10 mouse cellular contexts compared by ENCODE assay signal in genomic region chr14:55536116-55536745, GRCm38 (mm10). TPM values are rescaled to one million over a fixed set of nuclear protein-coding genes. Genes with fewer than 3 reads are reported as not detected.
DNase-seq lines count a peak whose midpoint lies in the region; ATAC-seq lines count a peak whose summit lies in the region.
"Had no signal": no experiment of that assay in that cellular context is flagged by ENCODE, and none has a peak within 500 bp of the region (broad histone marks: within the 10 kb centered on the region; RNA-seq: fewer than 3 reads in every experiment).

No protein-coding gene starts in this region.

- H3K9me3 ChIP-seq in hindbrain, embryonic 11.5 days (ENCODE audit: control insufficient read depth, low read length): no peaks in the 10 kb centered on the region
- H3K9me3 ChIP-seq in hindbrain, embryonic 13.5 days: no peaks in the 10 kb centered on the region
- H3K9me3 ChIP-seq: embryonic facial prominence, embryonic 13.5 days; limb, embryonic 12.5 days had no signal

- no peak overlapping the region for H3K27ac ChIP-seq in hindbrain, embryonic 11.5 days (ENCODE audit: low read depth, low read length)
- H3K27ac ChIP-seq in hindbrain, embryonic 13.5 days: no peak overlapping the region
- H3K27ac ChIP-seq: embryonic facial prominence, embryonic 13.5 days; limb, embryonic 12.5 days had no signal

- ATAC-seq in hindbrain, embryonic 11.5 days (ENCODE audit: low FRiP score): no peak
- no peak for ATAC-seq in hindbrain, embryonic 13.5 days (ENCODE audit: low FRiP score)

- no peaks in the 10 kb centered on the region for H3K27me3 ChIP-seq in hindbrain, embryonic 11.5 days (ENCODE audit: control insufficient read depth, insufficient read depth, low read length)
- peaks cover 7% of the 10 kb centered on the region; the same call in 1 of the 2 replicates for H3K27me3 ChIP-seq in hindbrain, embryonic 13.5 days
- H3K27me3 ChIP-seq: limb, embryonic 12.5 days had no signal

- no peak overlapping the region for H3K4me2 ChIP-seq in hindbrain, embryonic 11.5 days (replicated peaks; ENCODE audit: low read depth, low read length)
- H3K4me2 ChIP-seq in hindbrain, embryonic 13.5 days: no peak overlapping the region
- H3K4me2 ChIP-seq: embryonic facial prominence, embryonic 13.5 days; limb, embryonic 12.5 days had no signal

- no peak overlapping the region for H3K4me3 ChIP-seq in hindbrain, embryonic 11.5 days (ENCODE audit: low read depth, low read length)
- no peak overlapping the region for H3K4me3 ChIP-seq in hindbrain, embryonic 13.5 days
- H3K4me3 ChIP-seq: embryonic facial prominence, embryonic 13.5 days; limb, embryonic 12.5 days had no signal

- no peaks in the 10 kb centered on the region for H3K4me1 ChIP-seq in hindbrain, embryonic 11.5 days (replicated peaks; ENCODE audit: control insufficient read depth, insufficient read depth, low read length)
- peaks cover 18% of the 10 kb centered on the region for H3K4me1 ChIP-seq in hindbrain, embryonic 13.5 days (replicated peaks)

- no peak overlapping the region for H3K9ac ChIP-seq in hindbrain, embryonic 11.5 days (ENCODE audit: low read depth, low read length)
- no peak overlapping the region for H3K9ac ChIP-seq in hindbrain, embryonic 13.5 days
- H3K9ac ChIP-seq: embryonic facial prominence, embryonic 13.5 days; limb, embryonic 12.5 days had no signal

- H3K36me3 ChIP-seq in hindbrain, embryonic 11.5 days (ENCODE audit: control insufficient read depth, insufficient read depth, low read length): no peaks in the 10 kb centered on the region
- H3K36me3 ChIP-seq in hindbrain, embryonic 13.5 days: no peaks in the 10 kb centered on the region
- H3K36me3 ChIP-seq: embryonic facial prominence, embryonic 13.5 days; limb, embryonic 12.5 days had no signal

- peak; percentile 60 for DNase-seq in hindbrain, embryonic 11.5 days (ENCODE audit: low spot score)
- peak; percentile 27 for DNase-seq in urinary bladder, postnatal 25 days (ENCODE audit: low spot score)
- DNase-seq in urinary bladder, postnatal 4 days (ENCODE audit: low spot score in 2 of 2): no peak
- DNase-seq in embryo, embryonic 10.5 days (ENCODE audit: low spot score): peak; percentile 41
- peak; percentile 59 for DNase-seq in lung, postnatal 36 days
- no peak for DNase-seq in frontal cortex, postnatal 10 days (ENCODE audit: low spot score in 2 of 2)
- DNase-seq in right cerebral cortex, postnatal 36 days (ENCODE audit: low spot score in 2 of 2): no peak

- 56% methylated on average over 6 of the region's 6 CpGs for WGBS in hindbrain, embryonic 11.5 days
- 62% methylated on average over 6 of the region's 6 CpGs for WGBS in hindbrain, embryonic 13.5 days

RNA-seq across cellular contexts. Expression of gene Pck2, which starts 3.8 kb away (rescaled TPM):
- 11.3 and 12.6 TPM in 2 replicates for polyA plus RNA-seq in hindbrain, embryonic 11.5 days (2014; fragmentation: Nextera tagmentation; extraction: Ambion mirVana)
- polyA plus RNA-seq in hindbrain, embryonic 13.5 days (2015; fragmentation: Nextera tagmentation; extraction: Ambion mirVana): 20.7 and 21.5 TPM in 2 replicates

RNA-seq across cellular contexts. Expression of gene Nrl, which starts 11.4 kb away (rescaled TPM):
- 0.15 and 0.20 TPM in 2 replicates for polyA plus RNA-seq in hindbrain, embryonic 11.5 days (2014; fragmentation: Nextera tagmentation; extraction: Ambion mirVana)
- 0.05 and 0.10 TPM in 2 replicates for polyA plus RNA-seq in hindbrain, embryonic 13.5 days (2015; fragmentation: Nextera tagmentation; extraction: Ambion mirVana)
- polyA plus RNA-seq: embryonic facial prominence, embryonic 13.5 days; limb, embryonic 12.5 days had no signal

RNA-seq across cellular contexts. Expression of gene Dcaf11, which starts 23.6 kb away (rescaled TPM):
- 81.5 and 85.4 TPM in 2 replicates for polyA plus RNA-seq in hindbrain, embryonic 11.5 days (2014; fragmentation: Nextera tagmentation; extraction: Ambion mirVana)
- 124 and 130 TPM in 2 replicates for polyA plus RNA-seq in hindbrain, embryonic 13.5 days (2015; fragmentation: Nextera tagmentation; extraction: Ambion mirVana)

RNA-seq across cellular contexts. Expression of gene A730061H03Rik, which starts 24.0 kb away (rescaled TPM):
- 0.52 TPM in 1 of 2 replicates, not detected in the other for polyA plus RNA-seq in hindbrain, embryonic 11.5 days (2014; fragmentation: Nextera tagmentation; extraction: Ambion mirVana)
- polyA plus RNA-seq in hindbrain, embryonic 13.5 days (2015; fragmentation: Nextera tagmentation; extraction: Ambion mirVana): 0.71 and 2.0 TPM in 2 replicates

RNA-seq across cellular contexts. Expression of gene Cpne6, which starts 26.0 kb away (rescaled TPM):
- 1.3 and 1.6 TPM in 2 replicates for polyA plus RNA-seq in hindbrain, embryonic 11.5 days (2014; fragmentation: Nextera tagmentation; extraction: Ambion mirVana)
- polyA plus RNA-seq in hindbrain, embryonic 13.5 days (2015; fragmentation: Nextera tagmentation; extraction: Ambion mirVana): 2.4 and 2.5 TPM in 2 replicates

Comparison
In these comparisons a context has a peak if more than half of its experiments do, and no peak if none do; other contexts are left out.
1. DNase-seq: peak in hindbrain, embryonic 11.5 days (single experiment), urinary bladder, postnatal 25 days (single experiment), embryo, embryonic 10.5 days (single experiment) and lung, postnatal 36 days (single experiment); none in urinary bladder, postnatal 4 days (0 of 2), frontal cortex, postnatal 10 days (0 of 2) and right cerebral cortex, postnatal 36 days (0 of 2).